Mouse (Mus musculus): ENCODE measurements around the gene Vwa1. TPM values are rescaled to one million over a fixed set of nuclear protein-coding genes. Genes with fewer than 3 reads are reported as not detected.

Gene Vwa1
- polyA plus RNA-seq, 2 experiments from 2014 or later = 0.23 TPM; not detected in 1

DNA sequence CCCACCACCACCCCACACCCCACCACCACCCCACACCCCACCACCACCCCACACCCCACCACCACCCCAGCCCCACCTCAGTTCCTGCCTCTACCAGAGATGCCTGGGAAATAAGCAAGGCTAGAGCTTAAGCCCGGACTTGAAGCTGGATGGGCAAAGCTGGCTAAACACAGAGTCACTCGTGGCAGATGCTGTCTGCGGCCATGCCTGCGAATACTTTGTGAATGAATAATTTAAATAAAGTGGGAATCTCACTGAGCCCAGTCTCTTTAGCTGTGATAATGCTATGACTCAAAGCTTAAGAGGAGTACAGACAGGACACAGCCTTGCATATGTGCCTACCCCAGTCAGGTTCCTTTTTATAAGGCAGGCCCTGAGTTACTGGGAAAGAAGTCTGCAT lies 5.0 kb upstream of the Vwa1 start:
- ATAC-seq = no peak

DNA sequence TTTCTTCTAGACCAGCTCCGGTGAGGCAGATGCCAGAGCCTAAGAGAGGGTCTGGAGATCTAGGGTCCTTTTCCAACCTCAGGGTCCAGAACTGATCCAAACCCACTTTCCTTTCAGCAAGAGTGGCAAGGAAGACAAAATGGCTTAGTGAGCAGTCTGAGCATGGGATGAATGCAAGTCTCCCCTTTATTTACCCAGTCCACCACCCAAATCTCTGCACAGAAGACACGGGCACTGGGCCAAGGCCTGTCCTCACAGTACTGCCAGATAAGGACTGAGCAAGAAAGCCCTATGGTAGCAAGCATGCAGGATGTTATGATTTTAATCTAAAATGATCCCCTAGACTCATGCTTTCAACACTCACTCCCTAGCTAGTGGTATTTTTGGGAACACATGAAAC lies 3.3 kb upstream of the Vwa1 start:
- no peak for ATAC-seq

DNA sequence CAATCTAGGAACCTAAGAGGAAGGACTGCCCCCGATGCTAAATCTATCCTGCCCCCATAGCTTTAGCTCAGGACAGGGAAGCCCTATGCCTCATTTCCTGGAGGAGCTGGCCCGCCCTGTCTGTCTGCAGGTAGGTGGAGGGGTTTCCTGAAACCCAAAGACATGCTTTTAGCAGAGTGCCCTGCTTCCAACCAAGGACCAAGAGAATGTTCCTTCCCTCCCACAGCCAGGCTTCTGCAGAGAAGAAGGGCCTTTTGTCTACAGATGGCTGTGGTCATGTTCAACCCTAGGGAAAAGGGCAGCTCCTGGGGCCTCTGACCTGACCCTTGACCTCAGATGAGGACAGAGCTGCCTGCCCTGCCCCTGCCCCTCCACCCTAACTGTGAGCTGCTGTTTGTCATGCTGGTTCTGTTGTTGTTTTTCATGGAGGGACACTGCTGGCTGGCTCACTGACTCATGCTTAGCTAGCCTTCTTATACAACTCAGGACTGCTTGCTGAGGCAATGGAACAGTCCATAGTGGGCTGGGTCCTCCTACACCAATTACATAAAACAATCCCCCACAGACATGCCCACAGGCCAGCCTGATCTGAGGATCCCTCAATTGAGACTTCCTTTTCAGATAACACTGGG lies 2.3 kb upstream of the Vwa1 start:
- no peak for ATAC-seq

- ATAC-seq = no peak
Observed at GRCm38 (mm10) chr4:155775855-155776254, 1.4 kb upstream of the Vwa1 start.

DNA sequence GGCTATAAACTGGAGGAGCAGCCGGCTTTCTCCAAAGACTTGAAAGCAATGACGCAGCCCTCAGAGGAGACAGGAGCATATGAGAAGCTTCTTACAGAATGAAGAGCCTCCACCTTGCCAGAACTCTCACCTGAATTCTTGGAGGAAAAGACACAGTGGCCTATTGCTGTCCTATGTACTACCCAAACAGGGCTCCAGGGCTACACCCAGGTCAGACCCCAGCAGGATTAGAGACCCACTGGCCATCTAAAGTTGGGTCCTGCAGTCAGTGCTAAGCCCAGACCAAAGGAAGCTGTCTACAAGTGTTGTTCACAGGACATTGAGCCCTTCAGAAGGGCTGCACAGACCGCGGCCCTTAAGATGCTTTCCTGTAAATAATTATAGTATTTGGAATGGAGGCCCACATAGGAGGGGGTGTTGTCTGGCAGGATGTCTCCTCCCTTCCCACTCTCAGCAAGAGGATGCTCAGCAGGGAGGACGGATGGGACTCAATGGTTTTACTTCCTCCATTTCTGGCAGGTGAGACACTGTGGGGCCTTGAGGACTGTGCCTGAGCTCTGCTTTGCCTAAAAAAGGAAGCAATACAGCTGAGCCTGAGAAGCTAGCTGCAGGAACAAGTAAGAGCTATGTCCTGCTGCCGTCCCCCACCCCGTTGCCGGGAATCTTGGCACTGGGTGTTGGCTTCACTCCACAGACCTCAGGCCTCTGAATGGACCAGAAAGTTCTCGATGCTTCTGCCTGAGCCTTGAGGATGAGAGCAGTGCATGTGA lies 658 bp upstream of the Vwa1 start:
- ATAC-seq = no peak

GRCm38 (mm10) chr4:155773335-155774078 lies 991 bp downstream of the Vwa1 start:
- no peak for ATAC-seq

DNA sequence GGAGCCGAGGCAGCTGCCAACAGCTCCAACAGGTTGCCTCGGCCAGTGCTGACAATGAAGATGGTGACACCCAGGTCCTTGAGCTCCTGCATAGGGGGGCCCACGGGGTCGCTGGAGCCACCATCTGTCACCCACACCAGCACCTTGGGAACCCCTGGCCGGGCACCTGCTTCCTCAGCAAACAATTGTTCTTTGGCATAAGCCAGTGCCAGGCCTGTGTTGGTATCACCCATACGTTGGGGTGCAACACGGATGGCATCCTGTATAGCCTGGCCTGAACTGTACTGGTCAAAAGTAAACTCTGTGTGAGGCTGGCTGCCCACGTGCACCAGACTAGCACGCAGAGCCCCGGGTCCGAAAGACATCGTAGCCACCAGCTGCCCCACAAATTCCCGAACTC lies 1.7 kb downstream of the Vwa1 start:
- ATAC-seq = no peak

DNA sequence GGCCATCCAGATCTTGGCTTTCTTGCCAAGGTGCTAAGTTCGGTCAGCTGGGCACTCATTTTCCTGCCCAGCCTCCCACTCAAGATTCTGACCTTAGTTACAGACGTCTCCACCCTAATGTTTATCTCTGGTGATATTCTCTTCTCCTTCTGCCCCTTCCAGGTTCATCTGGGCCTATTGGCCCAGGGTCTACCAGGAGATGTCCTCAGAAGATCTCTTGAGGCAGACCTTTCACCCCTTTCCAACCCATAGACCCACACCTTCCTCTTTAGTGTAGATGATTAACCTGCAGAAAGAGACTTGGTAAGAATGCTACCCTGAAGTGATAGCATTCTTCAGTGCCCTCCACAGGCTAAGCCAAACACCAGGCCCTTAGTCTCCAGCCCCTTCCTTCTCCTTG lies 2.8 kb downstream of the Vwa1 start:
- no peak for ATAC-seq

GRCm38 (mm10) chr4:155770626-155771025 lies 3.9 kb downstream of the Vwa1 start:
- no peak for ATAC-seq

DNA sequence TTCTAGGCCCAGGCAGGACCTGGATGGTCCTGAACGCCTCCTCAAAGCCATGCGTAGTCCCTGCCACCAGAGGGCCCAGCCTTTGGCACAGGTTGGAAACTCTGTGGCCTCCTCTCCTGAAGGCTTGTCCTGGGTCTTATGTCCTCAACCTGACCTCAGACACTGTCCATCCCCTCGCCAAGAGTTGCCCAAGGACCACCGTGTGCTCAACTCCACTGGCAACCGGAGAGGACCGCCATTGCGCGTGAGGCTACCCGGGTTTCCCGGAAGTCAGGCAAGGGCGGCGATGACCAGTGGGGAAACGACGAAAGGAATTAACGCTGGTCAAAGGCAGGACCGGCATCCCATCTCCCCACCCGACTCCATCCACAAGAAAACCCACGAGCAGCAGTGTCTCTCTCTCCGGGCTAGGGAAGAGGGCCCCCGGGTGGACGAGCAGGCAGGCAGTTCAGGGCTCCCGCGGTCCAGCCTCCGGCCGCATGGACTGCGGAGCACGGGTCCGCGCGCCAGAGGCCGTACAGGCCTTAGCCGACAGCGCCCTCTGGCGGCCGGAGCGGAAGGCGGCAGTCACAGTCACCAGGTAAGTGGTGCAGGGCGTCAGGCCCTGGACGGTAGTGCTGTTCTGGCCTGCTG lies 4.5 kb downstream of the Vwa1 start:
- ATAC-seq = peak; percentile 67

- ATAC-seq = no peak
Observed at GRCm38 (mm10) chr4:155769496-155769879, 5.0 kb downstream of the Vwa1 start.

- no peak for ATAC-seq
Observed at GRCm38 (mm10) chr4:155762357-155762756, 12.1 kb downstream of the Vwa1 start.

- ATAC-seq = no peak
Observed at GRCm38 (mm10) chr4:155761356-155762099, 13.0 kb downstream of the Vwa1 start.

DNA sequence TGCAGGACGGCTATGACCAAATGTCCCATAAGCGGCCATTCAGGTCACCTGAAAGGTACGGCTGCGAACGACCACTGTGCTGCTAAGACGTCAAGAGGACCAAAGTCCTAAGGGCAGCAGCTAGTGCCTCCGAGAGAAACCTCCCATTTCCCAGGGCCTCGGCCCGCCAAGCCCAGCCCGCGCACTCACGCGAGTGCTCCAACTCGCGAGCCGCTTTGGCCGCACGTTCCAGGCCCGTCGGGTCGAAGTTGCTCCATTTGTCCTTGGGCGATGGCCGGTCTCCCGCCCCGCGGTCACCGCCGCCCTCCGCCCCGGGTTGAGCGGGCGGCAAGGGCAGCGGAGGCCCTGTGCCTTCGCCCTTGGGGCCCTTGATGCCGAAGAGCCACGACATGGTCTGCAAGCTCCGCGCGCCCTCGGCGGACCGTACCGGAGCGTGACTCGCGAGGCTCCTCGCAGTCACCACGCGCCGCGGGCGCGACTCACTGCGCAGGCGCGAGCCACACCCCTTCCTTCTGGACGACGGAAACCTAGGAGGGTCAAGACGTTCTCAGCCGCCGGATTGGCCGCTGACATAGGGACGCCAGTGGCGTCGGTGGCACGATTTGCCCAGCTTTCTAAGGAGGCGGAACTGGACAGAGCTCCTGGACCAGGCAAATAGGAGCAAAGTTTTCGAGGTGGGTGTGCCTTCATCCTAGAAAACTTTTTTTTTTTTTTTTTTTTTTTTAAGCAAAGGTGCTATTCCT lies 13.7 kb downstream of the Vwa1 start, which contains the start of gene Atad3a:
Gene Atad3a, minus strand, starts transcription at position 481 of the 743 bp plus-strand sequence.
- ATAC-seq = peak; percentile 91

DNA sequence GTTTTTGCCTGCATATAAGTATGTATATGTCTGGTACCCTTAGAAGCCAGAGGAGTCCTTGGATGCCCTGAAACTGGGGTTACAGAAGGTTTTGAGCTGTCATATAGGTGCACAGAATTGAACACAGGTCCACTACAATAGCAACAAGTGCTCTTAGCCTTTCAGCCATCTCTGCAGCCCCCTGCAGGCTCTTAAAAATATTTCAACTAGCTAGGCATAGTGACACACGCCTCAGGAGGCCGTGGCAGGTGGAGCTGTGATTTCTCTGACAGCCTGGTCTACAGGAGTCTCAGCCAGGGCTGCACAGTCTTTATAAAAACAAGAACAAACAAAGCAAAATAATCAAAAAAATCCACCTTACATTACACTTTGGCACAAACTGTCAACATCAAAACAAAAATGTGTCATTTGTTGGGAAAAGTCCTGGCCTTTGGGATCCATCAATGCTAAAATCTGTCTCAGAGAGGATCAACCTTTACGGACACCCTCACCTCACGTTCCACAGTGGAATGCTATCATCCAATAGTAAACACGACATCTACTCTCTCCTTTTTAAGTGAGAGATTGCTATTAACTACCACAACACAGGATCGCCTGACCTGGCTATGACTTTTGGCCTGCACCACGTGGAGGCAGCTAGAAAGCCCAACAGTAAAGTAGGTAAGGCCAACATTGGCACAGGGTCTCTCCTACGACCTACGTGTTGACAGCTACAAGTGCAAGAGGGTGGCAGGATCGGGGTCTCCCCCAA lies 14.5 kb downstream of the Vwa1 start:
- ATAC-seq = peak; percentile 46

- no peak for ATAC-seq
Observed at GRCm38 (mm10) chr4:155757011-155757410, 17.5 kb downstream of the Vwa1 start.

DNA sequence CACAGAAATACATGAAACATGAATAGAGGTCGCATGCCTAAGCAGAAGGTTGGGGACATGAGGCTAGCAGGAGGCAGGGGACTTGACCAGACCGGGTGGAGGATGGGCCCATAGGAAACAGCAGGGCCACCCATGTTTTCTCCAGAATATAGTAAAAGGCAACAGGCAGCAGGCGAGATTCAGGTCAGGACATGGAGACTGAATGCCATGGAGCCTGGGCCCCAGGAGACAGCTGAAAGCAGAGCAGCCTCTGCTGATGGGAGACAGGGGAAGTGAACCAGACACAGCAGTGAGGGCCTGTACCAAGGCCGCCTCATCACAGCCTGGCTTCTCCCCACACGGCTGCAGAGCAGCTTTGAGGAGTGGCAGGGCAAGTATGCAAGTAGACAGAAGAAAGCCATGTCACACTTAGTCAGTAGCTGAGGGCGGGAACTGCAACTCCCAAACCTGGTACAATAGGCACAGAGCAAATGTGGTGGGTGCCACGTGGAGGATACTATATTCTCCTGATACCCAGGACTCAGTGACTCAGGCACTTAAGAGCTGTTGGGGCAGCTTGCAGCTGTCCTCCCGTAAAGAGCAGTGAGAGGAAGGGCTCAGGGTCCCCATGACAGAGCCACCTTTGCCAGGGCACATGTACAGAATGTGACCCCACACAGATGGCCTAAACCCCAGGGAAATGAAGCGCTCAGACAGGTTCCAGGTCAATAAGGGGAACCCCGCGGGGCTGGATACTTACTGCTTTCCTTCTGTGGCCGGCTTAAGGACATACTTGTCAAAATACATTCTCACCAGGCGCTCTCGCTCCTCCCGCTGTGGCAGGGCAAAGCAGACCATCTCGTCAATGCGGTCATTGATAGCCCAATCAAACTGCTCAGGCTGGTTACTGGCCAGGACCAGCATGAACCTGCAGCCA lies 27.7 kb downstream of the Vwa1 start:
- no peak for ATAC-seq

DNA sequence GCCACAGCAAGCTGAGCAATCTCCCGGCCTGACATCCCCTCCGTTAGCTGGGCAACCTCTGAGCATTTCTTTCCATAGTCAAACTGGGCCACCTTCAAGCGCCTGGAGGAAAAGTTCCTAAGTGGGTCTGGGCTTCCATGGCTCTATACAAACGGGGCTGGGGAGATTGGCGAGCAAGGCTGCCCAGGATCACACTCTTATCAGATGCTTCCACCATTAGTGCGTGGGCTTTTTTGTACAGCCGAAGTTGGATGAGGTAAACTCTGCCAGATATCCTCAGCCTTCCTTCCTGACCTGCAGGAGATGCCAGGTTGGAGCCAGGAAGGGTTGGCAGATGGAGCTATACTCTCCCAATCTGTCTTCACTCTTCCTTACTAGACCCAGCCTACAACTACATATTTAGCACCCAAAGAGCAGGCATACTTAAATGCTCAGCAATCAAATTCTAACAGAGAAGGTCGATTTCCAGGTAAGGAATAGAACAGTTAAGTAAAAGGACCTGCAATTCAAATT lies 28.4 kb downstream of the Vwa1 start:
- ATAC-seq = no peak

DNA sequence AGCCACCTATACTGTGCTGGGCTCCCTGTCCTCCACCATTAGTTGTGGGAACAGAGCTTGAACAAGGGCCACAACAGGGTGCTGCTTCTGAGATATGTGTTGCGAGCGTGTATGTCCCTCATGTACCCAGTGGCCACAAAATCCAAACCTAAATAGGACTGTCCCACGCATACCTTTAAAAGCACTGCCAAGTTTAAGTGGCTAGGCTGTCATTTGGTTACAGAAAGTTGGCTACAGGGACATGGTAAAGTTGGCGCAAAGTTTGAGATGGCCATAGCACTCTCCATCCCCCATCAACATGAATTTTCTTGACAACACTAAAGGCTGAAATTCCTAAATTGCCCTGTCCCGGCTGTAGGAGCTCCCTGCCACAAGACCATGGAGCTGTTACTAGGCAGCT lies 29.4 kb downstream of the Vwa1 start:
- ATAC-seq = no peak

DNA sequence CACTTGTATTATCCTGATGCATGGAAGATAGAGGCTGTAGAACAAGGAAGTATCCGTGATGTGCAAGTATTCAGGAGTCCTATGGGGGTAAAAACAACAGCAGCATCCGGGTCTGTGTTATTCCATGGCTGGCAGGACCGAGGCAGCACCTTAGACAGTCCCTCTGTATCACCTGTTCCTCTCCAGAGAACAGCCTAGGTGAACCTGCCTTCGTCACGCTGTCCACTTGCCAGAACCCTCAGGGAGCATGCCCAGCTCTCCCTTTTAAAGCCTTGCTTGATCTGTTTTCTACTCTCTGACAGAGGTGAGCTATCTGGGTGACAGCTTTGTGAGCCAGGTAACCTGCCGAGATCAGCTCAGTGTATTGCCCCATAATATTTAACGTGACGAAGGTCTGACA lies 30.0 kb downstream of the Vwa1 start:
- ATAC-seq = no peak

Measured in CD4-positive, CD25-positive, alpha-beta regulatory T cell, adult 4 months (primary cell).